Mouse (Mus musculus): ENCODE results near the gene Faap100.

DNA sequence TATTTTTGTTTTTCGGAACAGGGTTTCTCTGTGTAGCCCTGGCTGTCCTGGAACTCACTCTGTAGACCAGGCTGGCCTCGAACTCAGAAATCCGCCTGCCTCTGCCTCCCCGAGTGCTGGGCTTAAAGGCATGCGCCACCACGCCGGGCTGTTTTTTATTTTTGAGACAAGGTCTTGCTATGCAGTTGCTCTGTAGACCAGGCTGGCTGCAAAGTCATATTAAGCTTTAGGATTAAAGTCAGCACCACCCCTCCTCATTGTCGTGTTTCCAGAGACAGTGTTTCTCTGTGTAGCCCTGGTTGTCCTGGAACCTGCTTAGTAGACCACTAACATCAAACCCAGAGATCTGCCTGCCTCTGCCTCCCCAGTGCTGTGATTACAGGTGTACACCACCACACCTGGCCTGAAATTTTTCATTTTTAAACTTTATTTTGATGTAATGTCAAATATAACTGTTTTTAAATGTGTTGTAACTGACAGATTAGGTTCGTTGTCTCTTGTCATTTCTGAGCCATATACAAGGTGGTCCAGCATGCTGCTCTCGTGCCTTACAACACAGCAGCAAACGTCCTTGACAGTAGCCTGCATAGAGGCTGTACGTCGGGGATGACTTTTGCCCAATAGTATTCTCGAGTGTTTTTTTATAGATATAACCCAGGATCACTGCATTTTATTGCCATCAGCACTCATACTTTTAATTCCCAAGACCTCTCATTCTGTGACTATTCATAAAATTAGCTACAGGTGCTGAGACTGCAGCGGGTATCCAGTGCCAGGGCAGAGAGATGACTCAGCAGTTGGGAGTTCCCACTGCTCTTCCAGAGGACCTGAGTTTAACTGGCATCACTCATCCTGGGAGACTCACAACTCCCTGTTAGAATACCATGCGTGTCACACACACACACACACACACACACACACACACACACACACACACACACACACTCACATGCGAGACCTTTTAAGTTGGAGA is 24.0 kb downstream of the Faap100 start:
- TF ChIP-seq CTCF (IDR thresholded peaks at IDR 0.05; ENCODE audit: low read depth, low read length) = no peak
- no peak for TF ChIP-seq POLR2A (IDR thresholded peaks at IDR 0.05; ENCODE audit: extremely low read depth, insufficient read depth, low read length)

All from liver, adult 2 months (tissue).